Comparison of ENCODE assay signal across 10 mouse cellular contexts in the genomic region with DNA sequence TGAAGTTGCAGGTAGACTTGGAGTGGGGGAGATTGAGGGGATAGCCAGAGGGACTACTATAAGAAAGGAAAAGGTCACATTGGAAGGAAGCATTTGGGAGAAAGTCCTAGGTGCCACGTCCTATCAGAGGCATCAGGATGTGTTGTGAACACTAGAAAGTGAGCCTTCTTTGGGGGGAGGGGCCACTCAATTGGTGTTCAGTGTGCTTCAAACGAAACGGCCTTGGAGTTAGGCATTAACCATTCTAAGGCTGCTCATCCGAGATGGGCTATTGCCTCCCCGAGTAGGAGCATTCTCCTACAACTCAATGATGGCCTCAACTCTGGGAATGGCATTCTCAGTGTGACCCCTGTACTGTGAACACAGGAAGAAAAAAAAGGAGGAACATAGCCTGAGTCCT. TPM values are rescaled to one million over a fixed set of nuclear protein-coding genes. Genes with fewer than 3 reads are reported as not detected.
A peak's percentile ranks its signal among the peaks of the same experiment; 100 is the strongest.
DNase-seq lines count a peak whose midpoint lies in the region; ATAC-seq and TF ChIP-seq lines count a peak whose summit lies in the region.
"Had no signal": no experiment of that assay in that cellular context is flagged by ENCODE, and none has a peak within 500 bp of the region (broad histone marks: within the 10 kb centered on the region; RNA-seq: fewer than 3 reads in every experiment).

No protein-coding gene starts in this region.

- no peak for DNase-seq in heart, adult 9 months (ENCODE audit: low spot score in 2 of 2)
- peak; percentile 55 for DNase-seq in liver, adult 2 months (ENCODE audit: extremely low read depth, low read depth, low spot score)
- no peak for DNase-seq in liver
- DNase-seq in liver, postnatal 0 days: peak; percentile 36
- no peak for DNase-seq in natural killer cell, adult 2 months (ENCODE audit: low spot score in 2 of 2)
- DNase-seq in urinary bladder, postnatal 25 days (ENCODE audit: low spot score): no peak
- DNase-seq: forebrain, postnatal 0 days; midbrain, embryonic 14.5 days had no signal

- H3K4me3 ChIP-seq in heart, embryonic 11.5 days (ENCODE audit: low read depth, low read length): no peak overlapping the region
- H3K4me3 ChIP-seq in liver, adult 2 months (ENCODE audit: insufficient read depth, low read depth, low read length): no peak overlapping the region
- H3K4me3 ChIP-seq in liver, postnatal 0 days (ENCODE audit: low read depth, low read length): no peak overlapping the region

- TF ChIP-seq EP300 in liver, postnatal 0 days (IDR thresholded peaks at IDR 0.05; ENCODE audit: low read depth): no peak

- no peak for TF ChIP-seq CTCF in liver, adult 2 months (IDR thresholded peaks at IDR 0.05; ENCODE audit: low read depth, low read length)
- no peak for TF ChIP-seq CTCF in liver, postnatal 0 days (IDR thresholded peaks at IDR 0.05; ENCODE audit: low read depth)

- peaks cover 43% of the 10 kb centered on the region for H3K4me1 ChIP-seq in heart, embryonic 11.5 days (ENCODE audit: control insufficient read depth, insufficient read depth, low read length)
- H3K4me1 ChIP-seq in liver, adult 2 months (ENCODE audit: control insufficient read depth, insufficient read depth, low read length): peaks cover 49% of the 10 kb centered on the region
- H3K4me1 ChIP-seq in liver, postnatal 0 days (ENCODE audit: insufficient read depth): peaks cover 33% of the 10 kb centered on the region

- H3K9me3 ChIP-seq in heart, embryonic 11.5 days (replicated peaks; ENCODE audit: control insufficient read depth, low read length): no peaks in the 10 kb centered on the region
- no peaks in the 10 kb centered on the region for H3K9me3 ChIP-seq in liver, postnatal 0 days (ENCODE audit: low read length)

- H3K79me2 ChIP-seq in liver, adult 2 months (ENCODE audit: control insufficient read depth, insufficient read depth, low read length): peaks cover 16% of the 10 kb centered on the region; the same call in 1 of the 2 replicates

- no peaks in the 10 kb centered on the region for H3K36me3 ChIP-seq in heart, embryonic 11.5 days (ENCODE audit: control insufficient read depth, insufficient read depth, low read length)
- H3K36me3 ChIP-seq in liver, adult 2 months (ENCODE audit: control insufficient read depth, insufficient read depth, low read length): no peaks in the 10 kb centered on the region
- H3K36me3 ChIP-seq in liver, postnatal 0 days (replicated peaks; ENCODE audit: insufficient read depth, low read length): 0 out of 2 replicates have a peak, but pooled peaks cover 2% of the 10 kb centered on the region

- ATAC-seq in heart, embryonic 11.5 days (replicated peaks; ENCODE audit: insufficient number of reproducible peaks, low FRiP score, low TSS enrichment): no peak
- 0 out of 2 replicates have a peak, but pooled peaks have one; percentile 7 for ATAC-seq in granulocyte monocyte progenitor cell, adult 5-6 weeks (replicated peaks; ENCODE audit: poor library complexity, severe bottlenecking)
- ATAC-seq in liver, postnatal 0 days: no peak
- ATAC-seq: forebrain, postnatal 0 days had no signal

- no peak overlapping the region for H3K4me2 ChIP-seq in heart, embryonic 11.5 days
- H3K4me2 ChIP-seq in liver, postnatal 0 days (ENCODE audit: low read depth, low read length): peak overlapping the region; percentile 52

- H3K9ac ChIP-seq in heart, embryonic 11.5 days (ENCODE audit: low read depth, low read length): no peak overlapping the region
- peak overlapping the region; percentile 48; the same call in 1 of the 2 replicates for H3K9ac ChIP-seq in liver, adult 2 months (ENCODE audit: low read depth, low read length)
- peak overlapping the region; percentile 23 for H3K9ac ChIP-seq in liver, postnatal 0 days (replicated peaks)
- H3K9ac ChIP-seq: forebrain, postnatal 0 days had no signal

- TF ChIP-seq POLR2A in liver, adult 2 months (IDR thresholded peaks at IDR 0.05; ENCODE audit: extremely low read depth, insufficient read depth, low read length): no peak

- H3K27me3 ChIP-seq in heart, embryonic 11.5 days (ENCODE audit: control insufficient read depth, insufficient read depth, low read length): no peaks in the 10 kb centered on the region
- H3K27me3 ChIP-seq in liver, adult 2 months (ENCODE audit: control insufficient read depth, insufficient read depth, low read length): no peaks in the 10 kb centered on the region
- H3K27me3 ChIP-seq in liver, postnatal 0 days (ENCODE audit: insufficient read depth, low read length): no peaks in the 10 kb centered on the region

- peak overlapping the region; percentile 38; the same call in 1 of the 2 replicates for H3K27ac ChIP-seq in heart, embryonic 11.5 days (ENCODE audit: low read depth, low read length)
- peak overlapping the region; percentile 83 for H3K27ac ChIP-seq in liver, adult 2 months (replicated peaks; ENCODE audit: insufficient read depth, low read depth, low read length)
- H3K27ac ChIP-seq in liver, postnatal 0 days (ENCODE audit: low read depth): peak overlapping the region; percentile 82

- WGBS in heart, embryonic 11.5 days (ENCODE audit: insufficient replicate concordance): 61% methylated on average over 5 of the region's 5 CpGs
- 4% methylated on average over 5 of the region's 5 CpGs for WGBS in liver, adult 2 months
- WGBS in liver, postnatal 0 days (ENCODE audit: insufficient replicate concordance): 41% methylated on average over 5 of the region's 5 CpGs

RNA-seq across cellular contexts. Expression of gene Rpl27a, which starts 43.7 kb away (rescaled TPM):
- polyA plus RNA-seq in heart, embryonic 11.5 days (2014; fragmentation: Nextera tagmentation; extraction: Ambion mirVana): 88.2 and 106 TPM in 2 replicates
- 318 and 380 TPM in 2 replicates for total RNA-seq in liver, adult 2 months (2014; rRNA removed)
- polyA plus RNA-seq in liver, adult 2 months (2012; rRNA removed): 251 and 255 TPM in 2 replicates
- total RNA-seq in granulocyte monocyte progenitor cell, adult 5-6 weeks (2014; fragmentation: Nextera tagmentation): 686 and 801 TPM in 2 replicates
- total RNA-seq in granulocyte monocyte progenitor cell, adult 5-6 weeks (2017): 939 and 1,342 TPM in 2 replicates
- 83.1 and 84.4 TPM in 2 replicates for polyA plus RNA-seq in liver, postnatal 0 days (2015; fragmentation: Nextera tagmentation; extraction: Ambion mirVana)

RNA-seq across cellular contexts. Expression of gene Trim66, which starts 54.7 kb away (rescaled TPM):
- 0.03 and 0.04 TPM in 2 replicates for polyA plus RNA-seq in heart, embryonic 11.5 days (2014; fragmentation: Nextera tagmentation; extraction: Ambion mirVana)
- total RNA-seq in liver, adult 2 months (2014; rRNA removed): under 0.01 and 0.07 TPM in 2 replicates
- 0.04 and 0.06 TPM in 2 replicates for polyA plus RNA-seq in liver, adult 2 months (2012; rRNA removed)
- total RNA-seq in granulocyte monocyte progenitor cell, adult 5-6 weeks (2014; fragmentation: Nextera tagmentation): 0.11 TPM in 1 of 2 replicates, not detected in the other
- total RNA-seq in granulocyte monocyte progenitor cell, adult 5-6 weeks (2017): 0.09 TPM in 1 of 2 replicates, not detected in the other
- polyA plus RNA-seq in liver, postnatal 0 days (2015; fragmentation: Nextera tagmentation; extraction: Ambion mirVana): 0.02 TPM in 1 of 2 replicates, not detected in the other

Comparison
In these comparisons a context has a peak if more than half of its experiments do, and no peak if none do; other contexts are left out.
1. DNase-seq: peak in liver, adult 2 months (single experiment) and liver, postnatal 0 days (single experiment); none in heart, adult 9 months (0 of 2), liver (single experiment), natural killer cell, adult 2 months (0 of 2) and urinary bladder, postnatal 25 days (single experiment).
2. Peak in every context shown above with its lines, with median percentiles within 50 percentile points of each other: H3K27ac ChIP-seq.